7 mouse cellular contexts compared by ENCODE assay signal in the genomic region with DNA sequence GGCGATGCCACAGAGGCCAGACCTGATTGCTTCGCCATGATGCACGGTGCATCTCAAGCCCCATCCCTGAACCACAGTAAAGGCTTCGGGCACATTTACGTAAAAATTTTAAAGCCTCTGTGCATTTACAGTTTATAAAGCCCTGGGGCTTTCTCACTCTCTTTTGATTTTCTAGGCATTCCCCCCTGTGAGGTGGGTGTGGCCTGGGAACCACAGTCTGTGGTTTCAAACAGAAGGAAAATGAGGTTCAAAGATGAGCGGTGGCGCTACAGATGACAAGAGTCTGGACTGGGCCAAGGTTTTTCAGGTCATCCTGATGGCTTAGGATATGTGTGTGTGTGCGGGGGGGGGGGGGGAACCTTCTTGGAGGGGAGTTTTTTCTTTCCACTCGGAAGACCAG. TPM values are rescaled to one million over a fixed set of nuclear protein-coding genes. Genes with fewer than 3 reads are reported as not detected.
DNase-seq lines count a peak whose midpoint lies in the region; ATAC-seq lines count a peak whose summit lies in the region.

No protein-coding gene starts in this region.

- H3K4me2 ChIP-seq in forebrain, embryonic 14.5 days (ENCODE audit: low read length), result peak overlapping the region; percentile 49
- peak overlapping the region; percentile 50 for H3K4me2 ChIP-seq in liver, embryonic 13.5 days

- DNase-seq in thymus, postnatal 14 days, result peak; percentile 32
- DNase-seq in thymus, adult 18-20 months, result no peak
- no peak for DNase-seq in forebrain, embryonic 14.5 days (ENCODE audit: low spot score)
- no peak for DNase-seq in liver, embryonic 13.5 days
- no peak for DNase-seq in right cerebral cortex, postnatal 14 days
- no peak for DNase-seq in left cerebral cortex, postnatal 25 days (ENCODE audit: low spot score in 2 of 2)
- no peak for DNase-seq in layer of hippocampus, postnatal 36 days

- no peaks in the 10 kb centered on the region for H3K9me3 ChIP-seq in forebrain, embryonic 14.5 days (replicated peaks; ENCODE audit: control insufficient read depth, low read length)
- no peaks in the 10 kb centered on the region for H3K9me3 ChIP-seq in liver, embryonic 13.5 days (replicated peaks)

- WGBS in forebrain, embryonic 14.5 days, result 1% methylated on average over 8 of the region's 9 CpGs
- under 1% methylated on average over 9 of the region's 9 CpGs for WGBS in liver, embryonic 13.5 days (ENCODE audit: insufficient replicate concordance)

- H3K9ac ChIP-seq in forebrain, embryonic 14.5 days (ENCODE audit: low read length), result no peak overlapping the region; the same call in 1 of the 2 replicates
- no peak overlapping the region for H3K9ac ChIP-seq in liver, embryonic 13.5 days

- no peak for ATAC-seq in forebrain, embryonic 14.5 days
- no peak for ATAC-seq in liver, embryonic 13.5 days (ENCODE audit: low read depth)

- H3K27me3 ChIP-seq in forebrain, embryonic 14.5 days (replicated peaks; ENCODE audit: control insufficient read depth, insufficient read depth, low read length), result peaks cover 75% of the 10 kb centered on the region
- H3K27me3 ChIP-seq in liver, embryonic 13.5 days, result peaks cover 96% of the 10 kb centered on the region

- peak overlapping the region; percentile 27 for H3K4me3 ChIP-seq in forebrain, embryonic 14.5 days (ENCODE audit: low read depth, low read length)
- H3K4me3 ChIP-seq in liver, embryonic 13.5 days (replicated peaks), result peak overlapping the region; percentile 25; the same call in 1 of the 2 replicates

- intact Hi-C loops in left cerebral cortex, postnatal 25 days (cut with DNase I), result no loop called here

- peaks cover 12% of the 10 kb centered on the region; the same call in 1 of the 2 replicates for H3K4me1 ChIP-seq in forebrain, embryonic 14.5 days (ENCODE audit: control insufficient read depth, insufficient read depth, low read length)
- peaks cover 55% of the 10 kb centered on the region for H3K4me1 ChIP-seq in liver, embryonic 13.5 days (replicated peaks)

- no peaks in the 10 kb centered on the region for H3K36me3 ChIP-seq in forebrain, embryonic 14.5 days (ENCODE audit: control insufficient read depth, insufficient read depth, low read length)
- H3K36me3 ChIP-seq in liver, embryonic 13.5 days, result no peaks in the 10 kb centered on the region

- no peak overlapping the region for H3K27ac ChIP-seq in forebrain, embryonic 14.5 days (ENCODE audit: low read depth, low read length)
- H3K27ac ChIP-seq in liver, embryonic 13.5 days, result no peak overlapping the region

RNA-seq across cellular contexts. Expression of a gene that starts 0.6 kb away (rescaled TPM):
- not detected in 2 replicates for polyA plus RNA-seq in forebrain, embryonic 14.5 days (2014; fragmentation: Nextera tagmentation; extraction: Ambion mirVana)
- not detected in 2 replicates for polyA plus RNA-seq in liver, embryonic 13.5 days (2015; fragmentation: Nextera tagmentation; extraction: Ambion mirVana)
- total RNA-seq in left cerebral cortex, postnatal 25 days (2021), result not detected
- not detected for total RNA-seq in layer of hippocampus, postnatal 36 days (2021)

RNA-seq across cellular contexts. Expression of a gene that starts 10.4 kb away (rescaled TPM):
- polyA plus RNA-seq in forebrain, embryonic 14.5 days (2014; fragmentation: Nextera tagmentation; extraction: Ambion mirVana), result 26.7 and 29.6 TPM in 2 replicates
- polyA plus RNA-seq in liver, embryonic 13.5 days (2015; fragmentation: Nextera tagmentation; extraction: Ambion mirVana), result 8.0 and 8.3 TPM in 2 replicates
- total RNA-seq in left cerebral cortex, postnatal 25 days (2021), result 10 to 100 TPM; 15.3 to 19.2 TPM
- total RNA-seq in layer of hippocampus, postnatal 36 days (2021), result 10 to 100 TPM; 25.5 to 26.0 TPM

RNA-seq across cellular contexts. Expression of a gene that starts 23.8 kb away (rescaled TPM):
- polyA plus RNA-seq in forebrain, embryonic 14.5 days (2014; fragmentation: Nextera tagmentation; extraction: Ambion mirVana), result 130 and 138 TPM in 2 replicates
- 86.1 and 99.6 TPM in 2 replicates for polyA plus RNA-seq in liver, embryonic 13.5 days (2015; fragmentation: Nextera tagmentation; extraction: Ambion mirVana)
- total RNA-seq in left cerebral cortex, postnatal 25 days (2021), result 10 to 100 TPM; 82.1 to 83.3 TPM
- total RNA-seq in layer of hippocampus, postnatal 36 days (2021), result 10 to 100 TPM; 89.6 to 94.9 TPM
